Mouse (Mus musculus): ENCODE results near the gene Lysmd2. TPM values are rescaled to one million over a fixed set of nuclear protein-coding genes. Genes with fewer than 3 reads are reported as not detected.

Gene Lysmd2
- total and polyA plus RNA-seq, 3 experiments: 11.7 to 18.1 (median 16.2) TPM

DNA sequence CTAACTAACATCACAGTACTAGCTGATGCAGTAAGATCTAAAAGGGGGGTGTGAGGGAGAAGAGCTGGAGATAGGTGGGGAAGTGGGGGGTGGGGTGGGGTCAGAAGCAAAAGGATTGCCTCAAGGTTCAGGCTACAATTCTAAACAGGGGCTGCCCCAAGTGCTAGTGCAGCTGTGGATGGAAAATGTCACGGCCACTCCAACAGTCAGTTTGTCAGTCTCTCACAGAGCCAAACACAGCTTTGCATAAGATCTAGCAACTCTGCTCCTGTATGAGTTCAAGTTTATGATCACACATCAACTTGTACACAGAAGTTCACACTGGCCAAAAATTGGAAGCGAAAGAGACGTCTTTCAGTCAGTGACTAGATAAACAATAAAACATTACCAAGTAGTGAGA lies 4.1 kb upstream of the Lysmd2 start:
- TF ChIP-seq ZC3H11A (IDR thresholded peaks at IDR 0.05; ENCODE audit: low read depth, low read length): no peak
- no peak for TF ChIP-seq ELF1 (IDR thresholded peaks at IDR 0.05; ENCODE audit: low read depth, low read length)
- no peak for TF ChIP-seq SMC3 (IDR thresholded peaks at IDR 0.05; ENCODE audit: low read depth, low read length)
- TF ChIP-seq TBP (conservative IDR thresholded peaks at IDR 0.05; ENCODE audit: low read depth, low read length): no peak
- no peak for TF ChIP-seq E2F4 (IDR thresholded peaks at IDR 0.05; ENCODE audit: insufficient replicate concordance, low read depth, low read length)
- no peak for TF ChIP-seq KAT2A (IDR thresholded peaks at IDR 0.05; ENCODE audit: insufficient replicate concordance, low read length)
- no peak for TF ChIP-seq MEF2A (IDR thresholded peaks at IDR 0.05; ENCODE audit: borderline replicate concordance, low read depth, low read length)
- TF ChIP-seq POLR2AphosphoS2 (IDR thresholded peaks at IDR 0.05; ENCODE audit: low read depth, low read length): no peak
- TF ChIP-seq RAD21 (IDR thresholded peaks at IDR 0.05; ENCODE audit: low read depth, low read length): no peak
- TF ChIP-seq ZKSCAN1 (IDR thresholded peaks at IDR 0.05; ENCODE audit: borderline replicate concordance, low read depth, low read length): no peak
- TF ChIP-seq MAX (IDR thresholded peaks at IDR 0.05; ENCODE audit: low read length): no peak
- TF ChIP-seq TCF12 (IDR thresholded peaks at IDR 0.05; ENCODE audit: low read depth, low read length): peak; percentile 78; the same call in 1 of the 2 replicates
- no peak for TF ChIP-seq RCOR1 (conservative IDR thresholded peaks at IDR 0.05; ENCODE audit: low read depth, low read length)
- TF ChIP-seq BHLHE40 (IDR thresholded peaks at IDR 0.05; ENCODE audit: low read depth, low read length): peak; percentile 41; the same call in 1 of the 2 replicates
- TF ChIP-seq GABPA (IDR thresholded peaks at IDR 0.05; ENCODE audit: insufficient replicate concordance, low read depth, low read length): no peak
- TF ChIP-seq ETS1 (conservative IDR thresholded peaks at IDR 0.05; ENCODE audit: low read depth, low read length): peak; percentile 77
- TF ChIP-seq EP300 (IDR thresholded peaks at IDR 0.05; ENCODE audit: low read length): peak; percentile 84
- no peak for TF ChIP-seq CTCF (conservative IDR thresholded peaks at IDR 0.05 in 1 of 2, IDR thresholded peaks at IDR 0.05 in 1 of 2; ENCODE audit: low read depth in 2 of 2, low read length in 2 of 2)
- TF ChIP-seq NRF1 (IDR thresholded peaks at IDR 0.05; ENCODE audit: low read depth, low read length): no peak
- 0 out of 2 replicates have a peak, but pooled peaks have one; percentile 33 for TF ChIP-seq MYC (IDR thresholded peaks at IDR 0.05; ENCODE audit: low read depth, low read length)
- no peak for TF ChIP-seq HCFC1 (IDR thresholded peaks at IDR 0.05; ENCODE audit: low read depth, low read length)
- no peak for TF ChIP-seq CHD1 (IDR thresholded peaks at IDR 0.05; ENCODE audit: low read depth, low read length)
- no peak for TF ChIP-seq CHD2 (IDR thresholded peaks at IDR 0.05; ENCODE audit: low read length)
- TF ChIP-seq MXI1 (IDR thresholded peaks at IDR 0.05; ENCODE audit: low read depth, low read length): no peak
- TF ChIP-seq POLR2A (IDR thresholded peaks at IDR 0.05; ENCODE audit: low read depth, low read length): no peak
- no peak for TF ChIP-seq SIN3A (IDR thresholded peaks at IDR 0.05; ENCODE audit: low read length)
- peak; percentile 65 for TF ChIP-seq IRF4 (IDR thresholded peaks at IDR 0.05; ENCODE audit: low read depth, low read length)
- TF ChIP-seq PAX5 (IDR thresholded peaks at IDR 0.05; ENCODE audit: low read length): no peak
- no peak for TF ChIP-seq USF1 (IDR thresholded peaks at IDR 0.05; ENCODE audit: low read depth, low read length)
- no peak for TF ChIP-seq JUN (IDR thresholded peaks at IDR 0.05; ENCODE audit: insufficient read depth, low read depth, low read length)
- TF ChIP-seq JUND (conservative IDR thresholded peaks at IDR 0.05; ENCODE audit: low read depth, low read length): no peak; the same call in 1 of the 2 replicates
- no peak for TF ChIP-seq UBTF (IDR thresholded peaks at IDR 0.05; ENCODE audit: low read depth, low read length)
- peak overlapping the region; percentile 16; the same call in 1 of the 2 replicates for H3K4me2 ChIP-seq (ENCODE audit: insufficient read depth, low read depth, poor library complexity, severe bottlenecking)
- H3K27me3 ChIP-seq (replicated peaks): peaks cover 6% of the 10 kb centered on the region
- peak overlapping the region in 1 of 3 experiments; percentile 18 for H3K4me3 ChIP-seq (replicated peaks in 1 of 3; ENCODE audit: low read depth in 2 of 3, low read length in 2 of 3, poor library complexity in 1 of 3)
- H3K79me2 ChIP-seq (replicated peaks; ENCODE audit: control insufficient read depth, extremely low read depth, insufficient read depth, poor library complexity, severe bottlenecking): 0 out of 2 replicates have a peak, but pooled peaks cover 3% of the 10 kb centered on the region
- H3K9me3 ChIP-seq (replicated peaks; ENCODE audit: low read length): peaks cover 3% of the 10 kb centered on the region
- H3K27ac ChIP-seq (ENCODE audit: insufficient read depth, low read depth): peak overlapping the region; percentile 69
- no peaks in the 10 kb centered on the region for H3K36me3 ChIP-seq (replicated peaks in 1 of 2; ENCODE audit: control insufficient read depth in 1 of 2, insufficient read depth in 1 of 2, low read length in 1 of 2)
- dilution Hi-C loops (cut with MboI; ENCODE audit: extremely low pct_ligation_motif_present, extremely low pct_unique_long_range_greater_than_20kb, low sequenced_read_pairs) (no loop called here), in situ Hi-C loops (cut with MboI; ENCODE audit: low pct_ligation_motif_present, low pct_unique_long_range_greater_than_20kb, low sequenced_read_pairs) (no loop called here)
- DNase-seq (ENCODE audit: extremely low read depth): peak; percentile 90
- H3K9ac ChIP-seq (ENCODE audit: insufficient read depth, low read depth): peak overlapping the region; percentile 23; the same call in 1 of the 2 replicates
- peaks cover 9 to 41% of the 10 kb centered on the region in 2 experiments for H3K4me1 ChIP-seq (ENCODE audit: control insufficient read depth in 1 of 2, insufficient read depth in 2 of 2)

Measured in CH12.LX (cell line).